8 mouse cellular contexts compared by ENCODE assay signal in genomic region chr1:86018235-86019055, GRCm38 (mm10). TPM values are rescaled to one million over a fixed set of nuclear protein-coding genes. Genes with fewer than 3 reads are reported as not detected.
DNase-seq lines count a peak whose midpoint lies in the region; ATAC-seq lines count a peak whose summit lies in the region.

No protein-coding gene starts in this region.

- H3K4me2 ChIP-seq in kidney, embryonic 15.5 days: peak overlapping the region; percentile 82
- H3K4me2 ChIP-seq in liver, embryonic 12.5 days: peak overlapping the region; percentile 70

- no peaks in the 10 kb centered on the region for H3K9me3 ChIP-seq in kidney, embryonic 15.5 days (replicated peaks)
- no peaks in the 10 kb centered on the region for H3K9me3 ChIP-seq in liver, embryonic 12.5 days (replicated peaks)

- peak; percentile 34 for DNase-seq in ovary, postnatal 14 days (ENCODE audit: low spot score)
- DNase-seq in ovary, adult 18-20 months (ENCODE audit: low spot score): no peak
- DNase-seq in cerebellum, postnatal 4 days (ENCODE audit: low spot score in 2 of 2): peak; percentile 62 to 83
- peak; percentile 18 to 30 for DNase-seq in gastrocnemius, postnatal 36 days
- DNase-seq in naive thymus-derived CD4-positive, alpha-beta T cell, adult 2 months (ENCODE audit: low read depth): peak; percentile 60
- DNase-seq in thymus, postnatal 25 days: peak; percentile 50

- H3K27ac ChIP-seq in kidney, embryonic 15.5 days: no peak overlapping the region
- H3K27ac ChIP-seq in liver, embryonic 12.5 days: no peak overlapping the region

- H3K27me3 ChIP-seq in kidney, embryonic 15.5 days: peaks cover 39% of the 10 kb centered on the region
- H3K27me3 ChIP-seq in liver, embryonic 12.5 days (replicated peaks): peaks cover 58% of the 10 kb centered on the region

- intact Hi-C loops in gastrocnemius, postnatal 36 days (cut with DNase I): no loop called here

- peak overlapping the region; percentile 44 for H3K9ac ChIP-seq in kidney, embryonic 15.5 days
- H3K9ac ChIP-seq in liver, embryonic 12.5 days: peak overlapping the region; percentile 44; the same call in 1 of the 2 replicates

- no peaks in the 10 kb centered on the region for H3K36me3 ChIP-seq in kidney, embryonic 15.5 days
- H3K36me3 ChIP-seq in liver, embryonic 12.5 days: no peaks in the 10 kb centered on the region

- WGBS in kidney, embryonic 15.5 days: 2% methylated on average over 60 of the region's 60 CpGs
- 4% methylated on average over 60 of the region's 60 CpGs for WGBS in liver, embryonic 12.5 days (ENCODE audit: insufficient replicate concordance)

- peak overlapping the region; percentile 47 for H3K4me3 ChIP-seq in kidney, embryonic 15.5 days (replicated peaks)
- H3K4me3 ChIP-seq in liver, embryonic 12.5 days: peak overlapping the region; percentile 45

- H3K4me1 ChIP-seq in kidney, embryonic 15.5 days: peaks cover 11% of the 10 kb centered on the region
- peaks cover 7% of the 10 kb centered on the region; the same call in 1 of the 2 replicates for H3K4me1 ChIP-seq in liver, embryonic 12.5 days

- ATAC-seq in kidney, embryonic 15.5 days (replicated peaks; ENCODE audit: low FRiP score): peak; percentile 73
- ATAC-seq in liver, embryonic 12.5 days: no peak

RNA-seq across cellular contexts. Expression of gene Spata3, which starts 1.8 kb away (rescaled TPM):
- total RNA-seq in gastrocnemius, postnatal 36 days (2021): not detected
- not detected in 2 replicates for polyA plus RNA-seq in kidney, embryonic 15.5 days (2015; fragmentation: Nextera tagmentation; extraction: Ambion mirVana)
- 0.19 TPM in 1 of 2 replicates, not detected in the other for polyA plus RNA-seq in liver, embryonic 12.5 days (2016; fragmentation: Nextera tagmentation; extraction: Ambion mirVana)

RNA-seq across cellular contexts. Expression of gene 2810459M11Rik, which starts 27.2 kb away (rescaled TPM):
- not detected for total RNA-seq in gastrocnemius, postnatal 36 days (2021)
- polyA plus RNA-seq in kidney, embryonic 15.5 days (2015; fragmentation: Nextera tagmentation; extraction: Ambion mirVana): 1.1 and 1.2 TPM in 2 replicates
- polyA plus RNA-seq in liver, embryonic 12.5 days (2016; fragmentation: Nextera tagmentation; extraction: Ambion mirVana): 21.8 and 22.3 TPM in 2 replicates

RNA-seq across cellular contexts. Expression of gene Psmd1, which starts 45.7 kb away (rescaled TPM):
- 100 to 1,000 TPM; 104 to 108 TPM for total RNA-seq in gastrocnemius, postnatal 36 days (2021)
- 181 and 182 TPM in 2 replicates for polyA plus RNA-seq in kidney, embryonic 15.5 days (2015; fragmentation: Nextera tagmentation; extraction: Ambion mirVana)
- polyA plus RNA-seq in liver, embryonic 12.5 days (2016; fragmentation: Nextera tagmentation; extraction: Ambion mirVana): 167 and 168 TPM in 2 replicates

RNA-seq across cellular contexts. Expression of gene Gpr55, which starts 57.6 kb away (rescaled TPM):
- total RNA-seq in gastrocnemius, postnatal 36 days (2021): not detected
- polyA plus RNA-seq in kidney, embryonic 15.5 days (2015; fragmentation: Nextera tagmentation; extraction: Ambion mirVana): 0.04 TPM in 1 of 2 replicates, not detected in the other
- not detected in 2 replicates for polyA plus RNA-seq in liver, embryonic 12.5 days (2016; fragmentation: Nextera tagmentation; extraction: Ambion mirVana)

Comparison
In these comparisons a context has a peak if more than half of its experiments do, and no peak if none do; other contexts are left out.
1. RNA of gene 2810459M11Rik, which starts 27.2 kb away (polyA plus RNA-seq): 21.8 to 22.3 TPM in liver, embryonic 12.5 days; 1.1 to 1.2 TPM in kidney, embryonic 15.5 days; every median in the first group is over 10 times any median in the second.